Mouse (Mus musculus) heart, adult 11 months (tissue): Measurements from ENCODE around the gene Gm11559.
A peak's percentile ranks its signal among the peaks of the same experiment; 100 is the strongest.
"Not testable (repeated sequence)": the region's sequence is repeated elsewhere in the genome, so short reads cannot be mapped to it uniquely, and the experiment has no call there.

ENCODE experiments used
- DNase-seq: peaks from one replicate; pipeline ENCODE4 v3.0.0; 2022

Gene Gm11559

DNA sequence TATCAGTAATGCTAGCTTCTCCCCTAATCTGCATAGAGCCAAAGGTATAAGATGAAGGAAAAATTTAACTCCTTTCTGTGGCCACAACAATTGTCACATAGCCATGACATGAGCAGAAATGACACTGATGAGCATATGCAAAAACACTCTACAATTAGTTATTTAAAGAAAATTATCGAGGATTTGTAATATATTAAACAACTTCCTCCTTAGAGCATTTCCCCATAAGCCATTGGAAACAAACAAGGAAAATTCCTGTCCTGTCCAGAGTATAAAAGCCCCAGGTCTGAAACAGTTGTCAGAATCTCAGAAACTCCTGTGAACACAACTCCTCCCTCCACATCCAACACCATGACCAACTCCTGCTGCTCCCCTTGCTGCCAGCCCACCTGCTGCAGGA, at the start of gene Gm11559:
Gene Gm11559, plus strand, starts transcription at position 301 of the 400 bp plus-strand sequence.
- not testable (repeated sequence) for DNase-seq

DNA sequence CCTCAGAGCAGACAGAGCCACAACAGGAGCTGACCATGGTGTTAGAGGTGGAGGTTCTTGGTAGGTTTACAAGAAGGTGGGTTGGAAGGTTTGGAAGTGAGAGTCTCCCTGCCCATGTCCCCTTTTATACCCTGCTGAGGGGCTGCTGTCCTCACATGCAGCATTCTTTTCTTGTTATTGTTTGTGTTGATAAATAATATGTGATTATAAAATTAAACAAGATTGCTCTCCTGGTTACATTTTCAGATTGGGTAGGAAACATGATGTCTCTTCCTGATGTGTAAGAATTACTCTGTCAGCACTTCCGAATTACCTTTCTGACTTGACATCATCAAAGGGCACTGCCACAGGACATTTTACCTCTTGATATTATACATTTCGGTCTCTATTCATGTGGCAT, 48.7 kb upstream of the Gm11559 start, which contains the start of gene Gm11564:
Gene Gm11564, minus strand, starts transcription at position 101 of the 400 bp plus-strand sequence.
- DNase-seq, result not testable (repeated sequence)

DNA sequence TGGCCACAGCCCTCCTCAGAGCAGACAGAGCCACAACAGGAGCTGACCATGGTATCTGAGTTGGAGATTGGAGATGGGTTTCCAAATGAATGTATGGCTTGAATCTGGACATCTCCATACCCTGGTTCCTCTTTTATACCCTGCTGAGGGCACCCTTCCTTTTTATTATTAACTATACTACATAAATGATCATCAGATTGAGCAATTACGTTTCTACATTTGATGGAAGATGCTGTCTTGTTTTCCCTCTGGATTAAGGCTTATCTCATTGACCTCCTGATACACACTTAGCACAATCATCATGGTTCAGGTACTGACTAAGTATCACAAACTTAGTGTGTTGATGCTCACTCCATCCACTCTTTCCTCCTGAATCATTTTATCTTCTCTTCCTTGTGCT, 26.3 kb upstream of the Gm11559 start, which contains the start of gene 2300003K06Rik:
Gene 2300003K06Rik, minus strand, starts transcription at position 101 of the 400 bp plus-strand sequence.
- no peak for DNase-seq

DNA sequence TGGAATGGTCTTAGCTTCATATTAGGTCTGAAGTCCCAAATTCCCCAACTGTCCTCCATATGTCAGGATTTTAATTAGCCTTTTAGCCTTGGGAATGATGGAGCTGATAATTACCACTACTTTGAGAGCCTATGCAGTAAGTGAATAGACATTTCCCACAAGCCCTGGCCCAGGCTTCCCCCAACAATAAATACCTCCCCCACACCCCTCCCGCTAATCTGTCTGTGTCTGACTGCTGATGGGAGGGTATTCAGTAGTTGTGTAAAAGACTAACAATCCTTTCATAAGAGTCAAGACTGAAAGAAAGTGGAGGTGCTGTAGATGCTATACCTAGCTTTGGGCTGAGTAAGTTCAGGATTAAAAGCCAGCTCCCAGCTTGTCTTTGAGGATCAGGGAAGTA, 22.1 kb upstream of the Gm11559 start:
- no peak for DNase-seq

DNA sequence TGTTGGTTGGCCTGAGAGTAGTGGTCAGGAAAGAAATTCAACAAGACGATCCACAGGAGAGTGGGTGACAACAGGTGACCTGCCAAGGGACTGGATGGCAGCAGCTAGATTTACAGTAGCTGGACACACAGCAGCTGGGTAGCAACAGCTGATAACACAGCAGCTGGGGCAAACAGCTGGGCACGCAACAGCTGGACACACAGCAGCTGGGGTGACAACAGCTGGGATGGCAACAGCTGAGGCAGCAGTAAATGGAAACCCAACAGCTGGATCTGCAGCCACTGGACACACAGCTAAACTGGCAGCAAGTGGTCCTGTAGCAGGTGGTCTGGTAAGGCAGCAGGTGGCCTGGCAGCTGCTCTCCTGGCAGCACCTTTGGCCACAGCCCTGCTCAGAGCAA, 17.5 kb upstream of the Gm11559 start:
- DNase-seq, result peak; percentile 84

DNA sequence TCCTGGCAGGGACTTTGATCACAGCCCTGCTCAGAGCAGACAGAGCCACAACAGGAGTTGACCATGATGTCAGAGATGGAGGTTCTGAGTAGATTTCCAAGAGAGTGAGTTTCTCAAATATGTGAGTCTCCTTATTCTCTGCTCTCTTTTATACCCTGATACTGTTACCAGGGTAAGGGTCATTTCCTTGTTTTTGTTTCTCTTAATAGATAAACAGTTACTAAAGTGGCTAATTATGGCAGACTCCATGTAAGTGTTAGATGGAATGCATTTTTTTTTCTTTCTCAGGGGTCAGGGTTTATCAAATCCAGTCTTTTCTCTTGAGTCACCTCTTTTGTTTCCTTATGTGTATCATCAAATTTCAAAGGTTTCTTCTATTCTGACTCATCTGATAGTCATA, 12.8 kb upstream of the Gm11559 start, which contains the start of gene Krtap4-16:
Gene Krtap4-16, minus strand, starts transcription at position 101 of the 400 bp plus-strand sequence.
- no peak for DNase-seq

- no peak for DNase-seq
Measured at GRCm38 (mm10) chr11:99854121-99854520, 10.2 kb upstream of the Gm11559 start.

- no peak for DNase-seq
Measured at GRCm38 (mm10) chr11:99857617-99858016, 6.7 kb upstream of the Gm11559 start, which contains the start of gene Gm11568. Gm11568 (plus strand) TSS chr11:99857917.

- DNase-seq, result no peak
Measured at GRCm38 (mm10) chr11:99858761-99859160, 5.5 kb upstream of the Gm11559 start.

GRCm38 (mm10) chr11:99873089-99873488, 8.8 kb downstream of the Gm11559 start, which contains the start of gene Krtap9-1:
Krtap9-1 (plus strand) TSS chr11:99873389.
- DNase-seq, result not testable (repeated sequence)

DNA sequence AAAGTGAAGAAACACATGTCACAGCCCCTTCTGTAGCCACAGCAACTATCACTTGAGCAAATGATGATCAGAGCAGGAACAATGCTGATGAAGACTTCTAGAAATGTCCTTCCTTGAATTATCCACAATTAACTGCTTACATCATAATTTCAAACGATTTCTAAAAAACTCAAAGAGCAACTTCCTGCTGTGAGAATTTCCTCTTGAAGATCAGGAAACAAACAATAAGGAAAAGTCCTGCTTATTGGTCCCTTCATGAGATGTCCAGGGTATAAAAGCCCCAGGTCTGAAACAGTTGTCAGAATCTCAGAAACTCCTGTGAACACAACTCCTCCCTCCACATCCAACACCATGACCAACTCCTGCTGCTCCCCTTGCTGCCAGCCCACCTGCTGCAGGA, 14.6 kb downstream of the Gm11559 start, which contains the start of gene Gm11567:
Gene Gm11567, plus strand, starts transcription at position 301 of the 400 bp plus-strand sequence.
- DNase-seq, result not testable (repeated sequence)

- DNase-seq, result no peak
Measured at GRCm38 (mm10) chr11:99907620-99908019, 43.3 kb downstream of the Gm11559 start, which contains the start of gene Krtap31-1. Krtap31-1 (plus strand) TSS chr11:99907920.

- no peak for DNase-seq
Measured at GRCm38 (mm10) chr11:99914451-99914850, 50.2 kb downstream of the Gm11559 start, which contains the start of gene Gm11565. Gm11565 (plus strand) TSS chr11:99914751.
